Mouse (Mus musculus): ENCODE measurements at regions not wholly inside any gene's neighbourhood (a gene's known extent, or its start where the extent isn't known, plus 50 kb on each side); places are given as distances from the start of the nearest gene placed in this dataset.

DNA sequence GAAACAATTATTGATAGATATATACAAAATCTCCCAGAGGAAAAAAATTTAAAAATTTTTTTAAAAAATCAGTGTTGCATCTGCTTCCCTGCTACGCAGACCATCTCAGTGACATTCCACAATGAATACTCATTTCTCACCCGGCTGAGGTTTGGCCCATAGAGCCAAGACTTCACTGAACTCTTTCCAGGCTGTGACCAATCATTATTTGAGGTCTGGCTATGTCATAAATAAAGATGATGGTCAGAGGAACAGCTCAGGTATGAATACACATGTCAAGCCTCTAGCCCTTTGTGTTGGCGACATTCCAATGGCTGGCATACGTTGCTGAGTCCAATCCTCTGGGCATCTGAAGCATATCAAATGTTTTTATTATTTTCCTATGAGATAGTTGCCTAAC, 216.1 kb downstream of the Rps12 start:
- TF ChIP-seq CTCF (conservative IDR thresholded peaks at IDR 0.05; ENCODE audit: insufficient read depth, insufficient read length, low read depth, low read length) (no peak), POLR2A (IDR thresholded peaks at IDR 0.05; ENCODE audit: low read depth, low read length) (no peak)
